ENCODE assay signal across 25 mouse cellular contexts in the genomic region with DNA sequence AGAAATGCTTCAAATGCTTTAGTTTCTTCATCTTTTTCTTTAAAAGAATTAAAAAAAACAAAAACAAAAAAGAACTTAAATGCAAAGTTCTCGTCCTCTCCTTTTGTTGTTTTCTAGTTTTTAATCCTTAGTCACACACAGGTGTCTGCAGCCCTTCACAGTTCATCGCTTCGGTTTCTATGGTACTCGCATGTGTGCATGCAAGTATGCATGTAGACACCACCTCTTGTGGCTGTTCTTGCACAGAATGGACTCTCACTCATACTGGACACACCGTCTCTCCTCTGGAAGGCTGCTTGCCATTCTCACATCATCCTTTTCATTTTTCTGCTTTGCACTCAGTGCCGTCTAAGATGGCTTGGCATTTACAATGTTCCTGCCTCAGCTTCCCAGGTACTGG.
DNase-seq lines count a peak whose midpoint lies in the region; ATAC-seq and TF ChIP-seq lines count a peak whose summit lies in the region.
"Had no signal": no experiment of that assay in that cellular context is flagged by ENCODE, and none has a peak within 500 bp of the region (broad histone marks: within the 10 kb centered on the region; RNA-seq: fewer than 3 reads in every experiment).

No protein-coding gene starts in this region.

- peaks cover 50% of the 10 kb centered on the region for H3K36me3 ChIP-seq in midbrain, embryonic 10.5 days
- H3K36me3 ChIP-seq in midbrain, embryonic 16.5 days (ENCODE audit: control insufficient read depth, insufficient read depth, low read length): peaks cover 6% of the 10 kb centered on the region; the same call in 1 of the 2 replicates
- peaks cover 60 to 69% of the 10 kb centered on the region in 2 experiments for H3K36me3 ChIP-seq in CH12.LX (replicated peaks in 1 of 2; ENCODE audit: control insufficient read depth in 1 of 2, insufficient read depth in 1 of 2, low read length in 1 of 2)

- no peak overlapping the region for H3K4me2 ChIP-seq in midbrain, embryonic 16.5 days (ENCODE audit: low read length)
- H3K4me2 ChIP-seq in CH12.LX (ENCODE audit: insufficient read depth, low read depth, poor library complexity, severe bottlenecking): no peak overlapping the region
- H3K4me2 ChIP-seq: embryonic facial prominence, embryonic 12.5 days; forebrain, embryonic 13.5 days; forebrain, embryonic 15.5 days had no signal

- H3K9me3 ChIP-seq in midbrain, embryonic 10.5 days (replicated peaks): no peaks in the 10 kb centered on the region
- H3K9me3 ChIP-seq in midbrain, embryonic 16.5 days (replicated peaks; ENCODE audit: control insufficient read depth, low read length, poor library complexity, severe bottlenecking): no peaks in the 10 kb centered on the region
- H3K9me3 ChIP-seq in CH12.LX (replicated peaks; ENCODE audit: low read length): no peaks in the 10 kb centered on the region
- H3K9me3 ChIP-seq: embryonic facial prominence, embryonic 10.5 days; embryonic facial prominence, embryonic 12.5 days; forebrain, embryonic 13.5 days; forebrain, embryonic 15.5 days; G1E had no signal

- 0 out of 2 replicates have a peak, but pooled peaks have one; percentile 9 for TF ChIP-seq EP300 in CH12.LX (IDR thresholded peaks at IDR 0.05; ENCODE audit: low read length)

- no peak for TF ChIP-seq RAD21 in CH12.LX (IDR thresholded peaks at IDR 0.05; ENCODE audit: low read depth, low read length)

- DNase-seq in heart, adult 11 months: peak; percentile 7
- no peak for DNase-seq in heart, adult 18-20 months
- peak; percentile 32 for DNase-seq in midbrain, embryonic 10.5 days (ENCODE audit: low spot score)
- DNase-seq in A20 (ENCODE audit: low read depth, low spot score) (peak; percentile 86), CH12.LX (ENCODE audit: extremely low read depth) (peak; percentile 54)
- DNase-seq: adrenal gland, adult 8-10 months; adrenal gland, postnatal 14 days; adrenal gland, postnatal 36 days; B cell, adult 2 months; cerebellum, adult 11-12 months; cerebellum, adult 2 months; cerebellum, adult 9-10 months; cerebellum, postnatal 10 days; cerebellum, postnatal 25 days; embryo, embryonic 11 days; forebrain, postnatal 0 days had no signal

- no peak overlapping the region for H3K4me3 ChIP-seq in midbrain, embryonic 10.5 days
- H3K4me3 ChIP-seq in midbrain, embryonic 16.5 days (ENCODE audit: low read depth, low read length): no peak overlapping the region
- H3K4me3 ChIP-seq in CH12.LX (replicated peaks in 1 of 3; ENCODE audit: low read depth in 2 of 3, low read length in 2 of 3, poor library complexity in 1 of 3): no peak overlapping the region
- H3K4me3 ChIP-seq: embryonic facial prominence, embryonic 10.5 days; embryonic facial prominence, embryonic 12.5 days; forebrain, embryonic 13.5 days; forebrain, embryonic 15.5 days had no signal

- H3K4me1 ChIP-seq in midbrain, embryonic 10.5 days: peaks cover 12% of the 10 kb centered on the region
- no peaks in the 10 kb centered on the region for H3K4me1 ChIP-seq in midbrain, embryonic 16.5 days (ENCODE audit: control insufficient read depth, insufficient read depth, low read length)
- peaks cover 3 to 61% of the 10 kb centered on the region in 2 experiments for H3K4me1 ChIP-seq in CH12.LX (ENCODE audit: control insufficient read depth in 1 of 2, insufficient read depth in 2 of 2)
- H3K4me1 ChIP-seq: embryonic facial prominence, embryonic 10.5 days; embryonic facial prominence, embryonic 12.5 days; forebrain, embryonic 15.5 days had no signal

- no peak overlapping the region for H3K9ac ChIP-seq in midbrain, embryonic 16.5 days (ENCODE audit: low read depth, low read length)
- no peak overlapping the region for H3K9ac ChIP-seq in CH12.LX (ENCODE audit: insufficient read depth, low read depth)
- H3K9ac ChIP-seq: embryonic facial prominence, embryonic 12.5 days; forebrain, embryonic 13.5 days; forebrain, embryonic 15.5 days; forebrain, postnatal 0 days had no signal

- no peak for ATAC-seq in midbrain, embryonic 16.5 days
- no peak for ATAC-seq in CD4-positive, CD25-positive, alpha-beta regulatory T cell, adult 4 months
- ATAC-seq: activated CD4-positive, CD25-positive, alpha-beta regulatory T cell, adult 4 months; forebrain, embryonic 13.5 days; forebrain, embryonic 15.5 days; forebrain, postnatal 0 days; Patski had no signal

- in situ Hi-C loops in CH12.LX (cut with MboI; ENCODE audit: low pct_ligation_motif_present, low pct_unique_long_range_greater_than_20kb, low sequenced_read_pairs): no loop called here

- H3K27ac ChIP-seq in midbrain, embryonic 10.5 days (replicated peaks): no peak overlapping the region
- no peak overlapping the region for H3K27ac ChIP-seq in midbrain, embryonic 16.5 days (ENCODE audit: low read length)
- H3K27ac ChIP-seq in CH12.LX (ENCODE audit: insufficient read depth, low read depth): no peak overlapping the region; the same call in 1 of the 2 replicates
- H3K27ac ChIP-seq: embryonic facial prominence, embryonic 10.5 days; embryonic facial prominence, embryonic 12.5 days; forebrain, embryonic 13.5 days; forebrain, embryonic 15.5 days had no signal

- 45% methylated on average over 6 of the region's 6 CpGs for WGBS in midbrain, embryonic 10.5 days
- WGBS in midbrain, embryonic 16.5 days: 35% methylated on average over 6 of the region's 6 CpGs

- no peak for TF ChIP-seq POLR2A in CH12.LX (IDR thresholded peaks at IDR 0.05; ENCODE audit: low read depth, low read length)

- dilution Hi-C loops in CH12.LX (cut with MboI; ENCODE audit: extremely low pct_ligation_motif_present, extremely low pct_unique_long_range_greater_than_20kb, low sequenced_read_pairs): no loop called here

- H3K27me3 ChIP-seq in midbrain, embryonic 10.5 days (ENCODE audit: low read depth, poor library complexity, severe bottlenecking): no peaks in the 10 kb centered on the region
- H3K27me3 ChIP-seq in midbrain, embryonic 16.5 days (ENCODE audit: control insufficient read depth, insufficient read depth, low read depth, low read length): no peaks in the 10 kb centered on the region
- H3K27me3 ChIP-seq in CH12.LX (replicated peaks): no peaks in the 10 kb centered on the region
- H3K27me3 ChIP-seq: embryonic facial prominence, embryonic 12.5 days; forebrain, embryonic 13.5 days; forebrain, embryonic 15.5 days; Patski had no signal

- no peak for TF ChIP-seq CTCF in CH12.LX (conservative IDR thresholded peaks at IDR 0.05 in 1 of 2, IDR thresholded peaks at IDR 0.05 in 1 of 2; ENCODE audit: low read depth in 2 of 2, low read length in 2 of 2)

- H3K79me2 ChIP-seq in CH12.LX (replicated peaks; ENCODE audit: control insufficient read depth, extremely low read depth, insufficient read depth, poor library complexity, severe bottlenecking): peaks cover 9% of the 10 kb centered on the region

TF ChIP-seq in CH12.LX, 34 proteins besides CTCF, POLR2A, EP300 and RAD21:
- TF ChIP-seq GABPA (IDR thresholded peaks at IDR 0.05; ENCODE audit: insufficient replicate concordance, low read depth, low read length) (no peak), MAX (IDR thresholded peaks at IDR 0.05; ENCODE audit: low read length) (no peak), POLR2AphosphoS2 (IDR thresholded peaks at IDR 0.05; ENCODE audit: low read depth, low read length) (no peak), TCF12 (IDR thresholded peaks at IDR 0.05; ENCODE audit: low read depth, low read length) (no peak), ZMIZ1 (IDR thresholded peaks at IDR 0.05; ENCODE audit: low read depth, low read length) (no peak), BHLHE40 (IDR thresholded peaks at IDR 0.05; ENCODE audit: low read depth, low read length) (no peak), MYC (IDR thresholded peaks at IDR 0.05; ENCODE audit: low read depth, low read length) (no peak), HCFC1 (IDR thresholded peaks at IDR 0.05; ENCODE audit: low read depth, low read length) (no peak), ZNF384 (IDR thresholded peaks at IDR 0.05; ENCODE audit: low read depth, low read length) (no peak)

Comparison
In these comparisons a context has a peak if more than half of its experiments do, and no peak if none do; other contexts are left out.
1. DNase-seq: peak in heart, adult 11 months (single experiment), midbrain, embryonic 10.5 days (single experiment), A20 (single experiment) and CH12.LX (single experiment); none in heart, adult 18-20 months (0 of 2).